Mouse (Mus musculus): ENCODE measurements around the gene Mob1b.
A peak's percentile ranks its signal among the peaks of the same experiment; 100 is the strongest.
"Not testable (repeated sequence)": the region's sequence is repeated elsewhere in the genome, so short reads cannot be mapped to it uniquely, and the experiment has no call there.

Gene Mob1b

DNA sequence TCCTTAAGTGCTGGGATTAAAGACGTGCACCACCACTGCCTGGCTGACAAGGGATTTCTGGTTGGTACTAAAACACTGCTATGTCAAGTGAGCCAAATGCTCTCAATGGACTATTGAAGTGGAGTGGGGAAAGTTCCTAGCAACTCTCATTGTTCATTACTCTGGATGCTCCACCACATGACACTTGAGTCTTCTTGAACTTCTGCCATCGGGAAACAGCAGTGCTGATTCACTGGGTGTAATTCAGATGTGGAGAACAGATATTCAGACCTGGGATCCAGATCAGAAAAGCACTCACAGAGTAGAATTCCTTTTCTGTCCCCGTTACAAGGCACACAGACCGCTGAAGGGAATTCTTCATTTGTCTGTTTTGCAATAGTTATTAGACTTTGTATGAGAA lies 17.1 kb upstream of the Mob1b start:
- DNase-seq = no peak

DNA sequence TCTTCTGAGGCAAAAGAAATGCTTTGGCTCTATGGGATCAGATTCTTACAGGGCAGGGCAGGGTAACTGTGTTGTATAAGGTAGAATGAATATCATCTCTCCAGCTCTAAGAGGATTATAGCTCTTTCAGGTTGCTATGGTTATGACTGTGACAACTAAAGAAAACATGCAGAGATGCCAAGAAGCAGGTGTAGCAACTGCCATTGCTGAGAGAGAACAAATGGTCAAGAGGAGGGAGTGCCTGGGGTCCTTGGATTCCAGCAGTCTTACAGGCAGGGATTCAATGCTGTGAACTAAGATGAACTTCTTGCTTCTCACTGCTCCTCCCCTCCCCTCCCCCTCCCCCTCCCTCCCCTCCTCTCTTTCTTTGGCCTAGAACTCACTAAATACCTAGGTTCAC lies 9.5 kb upstream of the Mob1b start:
- DNase-seq = no peak

DNA sequence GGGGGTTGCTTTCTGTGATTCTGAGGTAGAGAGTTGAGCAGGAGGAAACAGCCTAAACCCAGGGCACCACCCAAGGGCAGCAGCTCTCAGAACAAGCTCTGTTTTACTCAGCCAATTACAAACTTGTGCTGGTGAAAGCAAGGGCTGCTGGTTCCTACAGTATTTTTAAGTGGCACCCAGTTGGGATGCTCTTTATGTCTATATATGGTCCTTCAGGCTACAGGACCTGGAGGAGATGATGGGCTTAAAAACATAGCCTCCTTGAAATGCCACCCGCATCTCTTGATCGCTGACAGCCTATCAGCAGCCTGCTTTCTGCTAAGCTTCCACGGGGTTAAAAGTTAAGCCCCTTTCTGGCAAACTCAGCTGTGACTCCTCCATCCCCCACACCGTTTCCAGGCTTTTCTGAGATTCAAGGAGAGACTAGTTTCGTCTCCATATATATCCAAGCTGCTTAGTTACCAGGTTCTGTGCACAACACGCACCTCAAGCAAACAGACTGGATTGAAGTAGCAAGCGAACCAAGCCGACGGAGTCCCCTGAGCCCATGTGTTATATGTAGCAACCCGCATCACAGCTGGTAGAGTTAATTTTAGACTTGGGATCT lies 8.9 kb upstream of the Mob1b start:
- peak; percentile 5 for DNase-seq

DNA sequence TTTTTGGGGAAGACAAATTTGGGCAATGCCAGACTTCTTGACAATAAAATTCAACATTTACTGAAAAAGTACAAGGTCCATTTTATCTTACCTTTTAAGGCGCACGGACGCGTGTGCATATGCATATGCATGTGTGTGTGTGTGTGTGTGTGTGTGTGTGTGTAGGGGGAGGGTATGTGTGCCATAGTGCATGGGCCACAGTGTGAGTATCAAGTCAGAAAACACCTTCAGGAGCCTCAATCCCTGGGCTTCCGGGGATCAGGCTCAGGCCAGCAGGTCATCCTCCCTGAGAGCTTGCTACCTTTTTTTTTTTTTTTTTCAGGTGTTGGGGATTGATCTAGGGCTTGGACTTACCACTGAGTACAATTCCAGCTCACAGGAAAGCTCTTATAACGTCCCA lies 8.3 kb upstream of the Mob1b start:
- no peak for DNase-seq

DNA sequence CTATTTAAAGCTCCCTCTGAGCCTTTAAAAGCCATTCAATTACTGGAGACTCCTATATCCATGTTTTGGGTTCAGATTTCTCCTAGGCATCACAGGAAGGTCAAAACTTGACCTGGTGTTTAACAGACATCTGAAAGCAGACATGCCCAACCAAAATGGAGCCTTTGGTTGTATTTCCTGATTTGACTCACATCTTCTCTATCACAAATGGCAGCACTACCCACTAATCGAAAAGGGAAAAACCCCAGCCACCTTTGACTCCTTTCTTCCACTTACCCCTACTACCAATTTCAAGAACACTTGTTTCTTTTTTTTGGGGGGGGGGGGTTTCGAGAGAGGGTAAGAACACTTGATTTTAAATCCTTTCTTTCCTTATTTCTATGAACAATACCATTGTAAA lies 3.7 kb upstream of the Mob1b start:
- DNase-seq = no peak

DNA sequence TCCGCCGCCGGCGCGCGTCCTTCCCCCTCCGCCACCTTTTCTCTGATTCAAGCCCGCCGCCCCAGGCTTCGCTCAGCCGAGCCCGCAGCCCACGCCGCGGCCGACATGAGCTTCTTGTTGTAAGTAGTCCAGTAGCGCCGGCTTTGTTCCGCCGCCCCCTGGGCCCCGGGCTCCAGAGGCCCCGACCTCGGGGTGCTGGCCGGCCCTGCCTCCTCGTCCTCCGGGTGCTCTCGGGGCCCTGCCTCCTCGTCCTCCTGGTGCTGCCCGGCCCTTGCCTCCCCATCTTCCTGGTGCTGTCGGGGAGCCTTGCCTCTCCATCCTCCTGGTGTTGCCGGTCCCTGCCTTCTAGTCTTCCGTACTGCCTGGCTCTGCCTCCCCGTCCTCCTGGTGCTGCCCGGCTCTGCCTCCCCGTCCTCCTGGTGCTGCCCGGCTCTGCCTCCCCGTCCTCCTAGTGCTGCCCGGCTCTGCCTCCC lies 384 bp downstream of the Mob1b start:
- DNase-seq = no peak

DNA sequence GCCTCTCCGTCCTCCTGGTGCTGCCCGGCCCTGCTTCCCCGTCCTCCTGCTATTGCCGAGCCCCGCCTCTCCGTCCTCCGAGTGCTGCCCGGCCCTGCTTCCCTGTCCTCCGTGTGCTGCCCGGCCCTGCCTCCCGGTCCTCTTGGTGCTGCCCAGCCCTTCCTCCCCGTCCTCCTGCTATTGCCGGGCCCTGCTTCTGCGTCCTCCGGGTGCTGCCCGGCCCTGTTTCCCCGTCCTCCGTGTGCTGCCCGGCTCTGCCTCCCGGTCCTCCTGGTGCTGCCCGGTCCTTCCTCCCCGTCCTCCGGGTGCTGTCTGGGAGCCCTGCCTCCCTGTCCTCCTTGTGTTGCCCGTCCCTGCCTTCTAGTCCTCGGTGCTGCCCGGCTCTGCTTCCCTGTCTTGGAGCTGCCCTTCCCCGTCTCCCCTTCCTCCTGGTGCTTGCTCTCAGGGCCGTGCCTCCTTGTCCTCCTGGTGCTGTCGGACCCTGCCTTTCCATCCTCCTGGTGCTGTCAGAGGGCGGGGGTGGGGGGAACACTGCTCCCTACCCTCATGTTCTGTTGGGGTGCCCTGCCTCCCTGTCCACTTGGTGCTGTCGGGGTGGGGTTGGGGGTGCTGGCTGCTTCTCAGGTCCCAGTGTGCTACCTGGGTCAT lies 1.0 kb downstream of the Mob1b start:
- DNase-seq = peak; percentile 48

DNA sequence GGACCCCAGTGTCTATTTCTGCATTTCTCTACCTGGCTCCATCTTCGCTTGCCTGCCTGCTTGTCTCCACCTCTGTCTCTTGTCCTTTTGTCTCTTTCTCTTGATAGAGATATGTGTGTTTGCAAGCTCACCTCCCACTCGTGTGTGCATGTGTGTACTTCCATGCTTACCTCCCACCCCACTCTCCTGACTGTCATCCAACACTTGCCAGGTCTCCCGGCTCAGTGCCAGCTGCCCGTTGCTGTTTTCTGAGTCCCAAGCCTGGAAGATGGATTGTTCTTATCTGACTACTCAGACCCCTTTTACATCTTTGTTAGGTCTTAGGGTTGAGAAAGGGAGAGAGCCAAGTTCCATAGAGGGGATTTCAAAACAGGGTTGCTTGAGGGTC lies 1.6 kb downstream of the Mob1b start:
- peak; percentile 24 for DNase-seq

DNA sequence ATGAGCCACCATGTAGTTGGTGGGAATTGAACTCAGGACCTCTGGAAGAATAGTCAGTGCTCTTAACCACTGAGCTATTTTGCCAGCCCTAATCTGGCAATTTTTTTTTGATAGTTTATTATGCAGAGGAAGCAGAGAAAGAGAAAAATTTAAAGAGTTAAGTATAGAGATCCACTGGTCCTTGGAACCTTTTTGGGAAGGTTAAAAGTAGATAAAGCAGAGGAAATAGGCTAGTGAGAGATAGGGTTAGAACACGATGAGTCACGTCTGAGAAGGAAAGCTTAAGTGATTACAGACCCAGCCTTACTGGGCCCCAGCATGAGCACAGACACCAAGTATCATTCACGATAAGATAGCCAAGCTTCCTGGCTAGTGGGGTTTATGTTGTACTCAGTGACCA lies 3.4 kb downstream of the Mob1b start:
- no peak for DNase-seq

DNA sequence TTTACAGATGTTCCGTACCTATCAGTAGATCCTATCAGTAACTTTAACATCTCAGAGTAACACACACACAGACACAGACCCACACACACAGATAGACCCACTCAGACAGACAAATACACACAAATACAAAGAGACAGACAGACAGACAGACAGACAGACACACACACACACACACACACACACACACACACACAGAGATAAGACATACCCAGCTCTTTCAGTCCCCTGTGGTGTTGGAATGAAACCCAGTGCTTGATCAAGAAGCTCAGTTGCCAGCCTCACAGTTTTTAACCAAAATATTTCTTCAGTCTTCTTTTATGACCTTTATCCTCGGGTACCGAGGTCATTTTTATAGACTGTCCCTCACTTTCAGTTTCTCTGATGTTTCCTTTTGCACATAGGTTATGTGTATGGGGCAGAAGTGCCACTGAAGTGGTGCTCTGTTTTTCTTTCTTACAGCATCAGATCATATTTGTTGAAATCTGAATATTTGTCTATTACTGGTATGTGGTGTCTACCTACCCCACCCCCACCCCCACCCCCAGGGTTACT lies 7.0 kb downstream of the Mob1b start:
- DNase-seq = no peak

DNA sequence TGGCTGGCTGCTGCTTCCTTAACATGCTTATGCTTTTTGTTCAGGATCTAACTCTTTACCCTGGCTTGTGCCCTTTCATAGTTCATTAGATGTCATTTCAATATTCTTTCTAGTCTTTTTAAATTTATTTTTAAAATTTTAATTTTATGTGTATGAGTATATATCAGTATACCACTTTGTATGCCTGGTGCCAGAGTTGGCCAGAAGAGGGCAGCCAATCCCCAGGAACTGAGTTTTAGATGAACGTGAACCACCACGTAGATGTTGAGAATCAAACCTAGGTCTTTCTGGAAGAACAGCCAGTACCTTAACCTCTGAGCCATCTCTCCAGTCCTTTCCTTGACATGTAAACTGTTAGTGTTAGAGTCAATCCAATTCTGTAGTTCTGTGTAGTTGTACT lies 14.1 kb downstream of the Mob1b start:
- DNase-seq = peak; percentile 10

DNA sequence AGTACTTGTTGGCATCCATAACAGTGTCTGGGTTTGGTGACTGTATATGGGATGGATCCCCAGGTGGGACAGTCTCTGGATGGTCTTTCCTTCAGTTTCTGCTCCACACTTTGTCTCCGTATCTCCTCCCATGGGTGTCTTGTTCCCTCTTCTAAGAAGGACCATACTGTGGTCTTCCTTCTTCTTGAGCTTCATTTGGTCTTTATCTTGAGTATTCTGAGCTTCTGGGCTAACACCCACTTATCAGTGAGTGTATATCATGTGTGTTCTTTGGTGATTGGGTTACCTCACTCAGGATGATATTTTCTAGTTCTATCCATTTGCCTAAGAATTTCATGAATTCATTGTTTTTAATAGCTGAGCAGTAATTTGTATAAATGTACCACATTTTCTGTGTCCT lies 20.4 kb downstream of the Mob1b start:
- DNase-seq = not testable (repeated sequence)

DNA sequence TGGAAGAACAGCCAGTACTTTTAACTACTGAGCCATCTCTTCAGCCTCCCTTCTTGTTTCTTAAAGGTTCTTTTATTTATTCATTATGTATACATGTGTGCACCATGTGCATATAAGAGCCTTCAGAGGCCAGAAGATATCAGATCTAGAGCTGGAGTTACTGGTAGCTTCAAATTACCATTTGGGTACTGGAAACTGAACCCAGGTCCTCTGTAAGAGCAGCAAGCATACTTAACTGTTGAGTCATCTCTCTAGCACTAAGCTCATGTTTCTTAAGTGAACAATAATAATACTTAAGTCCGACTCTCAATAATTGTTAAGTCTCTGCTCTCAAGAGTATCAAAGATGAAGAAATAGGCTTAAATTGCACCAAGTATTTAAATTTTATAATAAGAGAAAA lies 27.1 kb downstream of the Mob1b start:
- no peak for DNase-seq

DNA sequence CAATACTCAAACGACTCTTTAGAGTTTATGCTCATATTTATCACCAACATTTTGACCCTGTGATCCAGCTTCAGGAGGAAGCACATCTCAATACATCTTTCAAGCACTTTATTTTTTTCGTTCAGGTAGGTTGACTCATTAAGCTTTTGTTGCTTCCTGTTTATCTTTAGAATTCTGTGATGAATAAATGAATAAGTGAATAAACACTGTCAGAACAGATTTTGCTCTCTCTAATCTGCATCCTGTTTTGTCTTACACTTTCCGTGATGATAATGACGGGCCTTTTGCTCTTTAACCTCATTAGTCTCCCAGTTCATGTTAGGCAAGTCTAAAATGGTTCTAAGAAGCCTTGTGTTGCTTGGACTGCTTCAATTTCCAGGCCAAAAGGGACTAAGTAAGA lies 32.5 kb downstream of the Mob1b start:
- DNase-seq = no peak

DNA sequence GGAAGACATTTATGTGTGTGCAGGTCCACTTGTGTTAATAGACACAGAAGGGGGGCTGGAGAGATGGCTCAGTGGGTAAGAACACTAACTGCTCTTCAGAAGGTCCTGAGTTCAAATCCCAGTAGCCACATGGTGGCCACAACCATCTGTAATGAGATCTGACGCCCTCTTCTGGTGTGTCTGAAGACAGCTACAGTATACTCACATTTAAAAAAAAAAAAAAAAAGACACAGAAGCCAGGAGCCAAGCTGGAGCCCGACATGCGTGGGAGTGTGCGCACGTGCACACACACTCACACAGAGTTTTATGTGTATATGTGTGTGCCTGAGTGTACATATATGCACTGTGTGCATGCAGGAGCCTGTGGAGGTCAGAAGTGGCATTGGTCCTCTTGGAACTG lies 42.0 kb downstream of the Mob1b start:
- no peak for DNase-seq

DNA sequence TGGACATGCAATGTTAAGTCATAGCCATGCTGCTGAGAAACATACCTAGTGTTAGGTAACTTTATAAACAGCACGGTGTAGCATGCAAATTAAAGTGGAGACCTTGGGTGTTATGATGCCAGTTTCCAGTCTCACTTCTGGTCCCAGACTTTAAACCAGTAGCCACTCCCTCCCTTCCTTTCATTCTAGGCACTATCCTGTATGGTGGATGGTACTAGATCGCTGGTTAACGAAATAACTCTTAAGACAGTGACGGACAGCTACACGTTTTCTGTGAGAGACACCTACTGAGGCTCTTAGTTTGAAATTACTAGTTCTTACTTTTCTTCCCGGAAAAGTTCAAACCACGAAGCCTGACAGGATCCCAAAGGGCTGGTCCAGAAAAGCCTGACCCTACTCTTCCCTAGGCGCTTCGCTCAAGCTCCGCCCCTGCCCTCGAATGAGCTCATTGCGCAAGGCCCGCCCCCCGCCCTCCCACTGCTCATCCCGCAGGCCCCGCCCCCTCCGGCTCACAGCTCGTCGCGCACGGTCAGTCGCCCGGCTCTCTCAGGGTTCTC lies 43.9 kb downstream of the Mob1b start:
- no peak for DNase-seq

DNA sequence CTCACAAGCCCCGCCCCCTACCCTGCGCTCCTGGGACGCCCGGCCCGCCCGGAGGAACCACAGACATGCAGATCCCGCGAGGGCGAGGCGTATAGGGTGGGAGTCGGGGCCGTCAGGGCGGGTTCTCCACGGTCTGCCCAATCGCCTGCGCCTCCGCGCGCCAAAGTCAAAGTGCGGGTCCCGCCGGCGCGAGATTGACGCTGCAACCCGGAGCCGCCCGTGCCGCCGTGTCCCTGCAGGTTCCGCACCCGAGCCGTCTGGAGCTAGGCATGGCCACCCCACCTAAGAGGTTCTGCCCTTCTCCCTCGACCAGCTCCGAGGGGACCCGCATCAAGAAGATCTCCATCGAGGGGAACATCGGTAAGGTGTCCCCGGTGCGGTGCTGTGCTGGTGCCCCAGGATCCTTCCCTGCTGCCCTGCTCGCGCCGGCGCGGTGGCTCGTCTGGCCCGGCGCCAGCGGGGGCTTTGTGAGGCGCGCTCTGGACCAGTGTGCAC lies 44.4 kb downstream of the Mob1b start, which contains the start of gene Dck:
Gene Dck, plus strand, starts transcription at position 10 of the 495 bp plus-strand sequence.
- DNase-seq = peak; percentile 99

DNA sequence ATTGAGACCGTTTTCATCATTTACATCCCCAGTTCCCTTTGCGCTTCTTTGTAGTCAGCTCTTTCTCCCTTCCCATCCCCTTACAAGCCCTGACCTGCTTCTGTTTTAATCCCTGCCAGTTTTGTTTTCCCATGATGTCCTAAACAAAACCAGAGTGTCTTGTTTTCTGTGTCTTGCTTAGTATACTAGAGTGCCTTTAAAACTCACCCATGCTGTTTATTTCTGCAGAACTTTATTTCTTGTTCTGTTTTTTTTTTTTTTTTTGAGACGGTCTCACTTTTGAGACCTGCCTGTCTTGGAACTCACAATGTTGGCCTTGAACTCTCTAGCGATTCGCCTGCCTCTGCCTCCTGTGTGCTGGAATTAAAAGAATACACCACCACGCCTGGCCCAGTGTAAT lies 44.9 kb downstream of the Mob1b start:
- DNase-seq = no peak

DNA sequence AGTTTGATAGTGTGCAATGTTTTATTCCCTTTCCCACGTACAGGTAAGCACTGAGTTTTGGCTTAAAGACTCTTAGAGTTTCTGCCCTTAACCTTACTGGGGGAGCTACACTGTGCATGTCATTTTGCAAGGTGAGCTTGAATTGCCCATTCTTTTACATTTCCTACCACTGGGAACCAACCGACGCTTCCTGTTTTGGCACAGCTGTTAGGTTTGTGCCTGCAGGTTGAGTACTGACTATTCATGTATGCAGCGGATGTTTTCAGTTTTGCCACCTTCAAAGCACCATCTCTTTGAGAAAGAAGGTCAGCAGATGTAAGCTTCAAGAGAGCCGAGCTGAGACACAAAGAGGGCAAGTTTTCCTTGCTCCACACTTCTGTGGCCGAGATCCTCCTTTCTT lies 45.5 kb downstream of the Mob1b start:
- DNase-seq = no peak

DNA sequence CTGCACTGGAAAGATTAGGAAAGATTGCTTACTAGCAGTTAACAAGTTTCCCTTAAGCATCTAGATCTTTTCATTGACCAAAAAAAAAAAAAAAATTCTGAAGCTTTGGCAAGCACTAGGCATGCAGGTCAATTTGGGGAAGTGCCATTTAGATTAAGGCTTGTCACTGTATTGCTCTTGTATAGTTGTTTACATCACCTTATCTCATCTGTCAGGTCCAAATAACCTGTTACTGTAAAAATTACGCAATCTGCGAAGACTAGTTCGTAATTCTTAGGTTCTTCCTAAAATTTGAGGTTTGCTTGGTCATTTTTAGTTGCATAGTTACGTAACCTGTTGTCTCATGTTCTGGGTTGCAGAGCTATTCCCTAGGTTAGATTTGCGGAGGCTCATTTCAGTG lies 46.2 kb downstream of the Mob1b start:
- no peak for DNase-seq

DNA sequence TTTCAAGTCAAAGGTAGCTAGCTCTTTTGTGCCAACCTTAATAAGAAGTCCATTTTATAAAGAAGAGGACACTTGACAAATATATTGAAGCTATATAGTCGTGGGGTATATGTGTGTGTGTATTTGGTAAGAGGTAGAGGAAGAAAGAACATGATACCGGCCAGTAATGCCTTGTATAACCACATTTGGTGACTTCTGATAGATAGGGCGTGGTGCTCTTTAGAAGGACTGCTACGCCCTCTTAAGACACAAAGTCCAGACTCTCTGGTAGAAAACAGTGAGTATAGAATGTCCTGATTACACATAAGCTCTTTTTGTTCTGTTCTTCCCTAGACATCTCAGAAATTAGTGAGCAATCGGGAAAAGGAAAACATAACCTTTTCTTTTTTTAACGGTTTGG lies 47.5 kb downstream of the Mob1b start:
- DNase-seq = no peak

DNA sequence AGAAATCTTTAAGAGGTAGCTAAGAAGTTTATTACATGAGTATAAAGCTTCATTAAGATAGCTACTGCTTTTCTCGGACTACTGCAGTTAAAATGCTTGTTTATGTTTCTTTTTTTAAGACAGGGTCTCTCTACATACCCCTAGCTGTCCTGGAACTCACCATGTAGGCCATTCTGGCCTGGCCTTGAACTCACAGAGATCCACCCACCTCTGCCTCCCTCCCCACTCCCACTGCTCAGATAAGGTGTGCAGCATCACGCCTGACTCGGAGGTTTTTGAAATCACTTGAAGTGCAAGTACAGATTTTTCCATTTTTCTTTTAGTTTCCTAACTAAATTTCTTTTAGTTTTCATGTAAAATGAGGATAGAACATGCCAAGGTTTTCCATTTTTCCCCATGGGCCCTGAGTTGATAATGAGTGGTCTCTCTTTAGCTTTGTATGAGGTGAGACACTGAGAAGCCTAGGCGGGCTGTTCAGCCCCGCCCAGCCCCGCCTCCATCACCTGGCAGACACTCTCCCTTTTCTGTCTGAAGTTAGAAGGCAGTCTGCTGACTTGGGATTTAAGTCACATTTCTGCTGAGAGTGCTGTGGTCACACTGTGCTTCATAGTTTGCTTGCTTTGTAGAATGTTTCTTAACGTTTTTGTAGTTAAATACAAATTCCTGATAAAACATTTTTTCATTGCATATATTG lies 61.6 kb downstream of the Mob1b start:
- no peak for DNase-seq

DNA sequence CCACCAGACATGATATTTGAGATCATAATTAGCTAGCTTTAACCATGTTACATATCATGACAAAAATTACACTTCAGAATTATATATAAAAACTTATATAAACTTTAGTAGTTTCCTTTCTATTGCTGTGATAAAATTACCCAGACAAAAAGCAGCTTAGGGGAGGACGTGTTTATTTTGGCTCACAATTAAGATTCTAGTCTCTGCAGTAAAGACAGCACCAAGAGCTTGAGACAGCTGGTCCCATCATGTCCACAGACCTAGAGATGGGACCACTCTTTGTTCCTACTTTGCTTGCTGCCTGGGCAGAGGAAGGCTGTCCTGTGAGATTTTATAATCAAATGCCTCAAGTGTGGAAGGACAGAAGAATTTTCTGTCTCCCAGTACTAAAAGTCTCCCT lies 64.4 kb downstream of the Mob1b start:
- DNase-seq = no peak

DNA sequence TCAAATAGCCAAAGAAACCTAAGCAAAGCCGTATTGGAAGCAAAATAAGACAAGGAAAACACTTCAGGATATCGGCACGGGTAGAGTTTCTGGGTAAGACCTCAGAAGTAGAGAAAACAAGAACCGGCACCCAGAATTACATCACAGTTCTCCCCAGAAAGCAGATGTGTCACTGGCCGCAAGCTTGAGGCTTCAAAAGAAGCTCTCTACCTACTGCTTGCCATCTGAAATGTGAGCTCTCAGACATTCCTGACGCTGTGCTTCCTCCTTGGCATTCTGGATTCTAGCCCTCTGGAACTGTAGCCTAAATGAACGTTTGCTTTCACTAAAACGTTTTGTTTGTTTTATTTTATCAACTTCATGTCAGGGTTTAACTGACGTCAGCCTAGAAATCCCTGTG lies 70.0 kb downstream of the Mob1b start:
- no peak for DNase-seq

Data from kidney, postnatal 14 days (tissue).